Mouse (Mus musculus) adrenal gland, postnatal 4 days (tissue): ENCODE measurements around the gene Gpr26. TPM values are rescaled to one million over a fixed set of nuclear protein-coding genes. Genes with fewer than 3 reads are reported as not detected.

Experiments used
- DNase-seq, 2 experiments: peaks; one replicate each; pipeline ENCODE4 v3.0.0; 2021 to 2022; ENCODE audit warnings: low spot score in 2 of 2, mixed read lengths in 2 of 2
- total RNA-seq, 2 experiments: library from RNA; stranded (reverse); gene quantifications; 2 replicates each; pipeline ENCODE4 v1.2.3; 2021

Gpr26 gene
- total RNA-seq, 2 experiments from 2014 or later: 0.34 TPM; not detected in 1

DNA sequence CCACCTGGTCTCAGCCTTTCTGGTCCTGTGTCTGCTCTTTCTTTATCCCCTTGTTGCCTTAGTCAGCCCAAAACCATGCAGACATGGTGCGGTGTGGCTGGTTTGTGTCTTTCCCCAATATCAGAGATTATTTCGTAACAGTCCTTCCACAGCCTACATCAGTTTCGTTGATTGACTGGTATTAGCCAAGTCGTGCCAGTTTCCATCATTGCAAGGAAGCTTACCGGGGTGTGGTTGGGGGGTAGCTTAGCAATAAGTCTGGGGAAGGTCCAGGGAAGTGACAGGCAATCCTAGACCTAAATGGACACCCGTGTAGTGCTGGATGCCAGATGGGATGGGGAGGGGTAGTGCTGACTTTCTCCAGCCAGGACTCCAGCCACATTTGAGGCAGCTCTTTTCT lies 59.3 kb downstream of the Gpr26 start:
- no peak for DNase-seq

DNA sequence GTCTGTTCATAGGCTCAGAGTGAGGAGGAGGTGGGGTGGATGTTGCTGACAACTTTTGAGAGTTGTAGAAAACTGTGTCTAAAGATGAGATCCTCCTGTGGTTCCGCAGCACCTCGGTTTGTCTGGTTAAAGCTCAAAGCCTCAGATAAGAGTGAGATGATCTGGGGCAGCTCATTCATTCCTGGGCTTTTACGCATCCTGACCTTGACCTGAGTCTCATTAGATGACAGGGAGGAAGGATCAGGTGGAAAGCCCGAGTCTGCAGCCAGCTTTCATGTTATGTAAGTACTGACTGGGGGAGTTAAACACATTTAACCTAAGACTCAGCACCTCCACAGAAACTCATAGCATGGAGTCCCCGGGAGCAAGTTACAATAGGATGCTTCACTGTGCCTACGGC lies 60.4 kb downstream of the Gpr26 start:
- DNase-seq: no peak

DNA sequence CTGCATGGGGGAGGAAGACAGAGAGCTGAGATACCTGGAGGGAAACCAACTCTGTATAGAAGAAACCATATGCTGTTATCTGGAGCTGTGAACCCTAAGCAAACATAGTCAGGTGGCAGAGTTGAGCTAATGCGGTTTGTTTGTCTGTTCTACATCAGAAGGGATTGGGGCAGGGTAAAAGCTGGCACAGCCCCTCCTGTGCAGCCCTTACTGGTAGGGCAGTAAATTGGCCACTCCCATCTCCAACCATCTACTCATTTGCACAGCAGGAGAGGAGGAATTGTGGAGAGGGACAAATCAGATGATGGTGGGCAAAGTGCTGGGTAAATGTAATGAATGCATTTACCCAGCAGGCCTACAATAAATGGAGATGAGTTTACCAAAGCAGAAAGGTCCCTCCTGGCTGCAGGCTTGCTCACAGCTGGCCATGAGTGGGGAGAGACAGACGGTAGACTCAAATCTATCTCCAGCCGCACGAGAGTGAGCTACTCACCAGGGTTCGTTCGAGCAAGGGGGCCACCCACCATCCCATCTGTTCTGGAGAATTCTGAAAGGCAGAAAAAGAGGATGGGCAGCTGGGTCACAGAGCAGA lies 65.8 kb downstream of the Gpr26 start:
- DNase-seq: no peak

Other genes with a start within 250 kb of the Gpr26 start
- gene Cpxm2, start 188.3 kb downstream of the Gpr26 start, total RNA-seq: 1 to 10 TPM; 1.7 to 1.8 TPM